Mouse (Mus musculus) c-Kit-positive CD71-negative TER-119-negative erythroid progenitor cells, embryonic 14.5 days (primary cell): ENCODE measurements around the gene Bves.
"Not testable (repeated sequence)": the region's sequence is repeated elsewhere in the genome, so short reads cannot be mapped to it uniquely, and the experiment has no call there.

Experiments used
- DNase-seq: peaks from one replicate; pipeline ENCODE4 v3.0.0-alpha.2; 2013; ENCODE audit warnings: low read depth

Bves gene

DNA sequence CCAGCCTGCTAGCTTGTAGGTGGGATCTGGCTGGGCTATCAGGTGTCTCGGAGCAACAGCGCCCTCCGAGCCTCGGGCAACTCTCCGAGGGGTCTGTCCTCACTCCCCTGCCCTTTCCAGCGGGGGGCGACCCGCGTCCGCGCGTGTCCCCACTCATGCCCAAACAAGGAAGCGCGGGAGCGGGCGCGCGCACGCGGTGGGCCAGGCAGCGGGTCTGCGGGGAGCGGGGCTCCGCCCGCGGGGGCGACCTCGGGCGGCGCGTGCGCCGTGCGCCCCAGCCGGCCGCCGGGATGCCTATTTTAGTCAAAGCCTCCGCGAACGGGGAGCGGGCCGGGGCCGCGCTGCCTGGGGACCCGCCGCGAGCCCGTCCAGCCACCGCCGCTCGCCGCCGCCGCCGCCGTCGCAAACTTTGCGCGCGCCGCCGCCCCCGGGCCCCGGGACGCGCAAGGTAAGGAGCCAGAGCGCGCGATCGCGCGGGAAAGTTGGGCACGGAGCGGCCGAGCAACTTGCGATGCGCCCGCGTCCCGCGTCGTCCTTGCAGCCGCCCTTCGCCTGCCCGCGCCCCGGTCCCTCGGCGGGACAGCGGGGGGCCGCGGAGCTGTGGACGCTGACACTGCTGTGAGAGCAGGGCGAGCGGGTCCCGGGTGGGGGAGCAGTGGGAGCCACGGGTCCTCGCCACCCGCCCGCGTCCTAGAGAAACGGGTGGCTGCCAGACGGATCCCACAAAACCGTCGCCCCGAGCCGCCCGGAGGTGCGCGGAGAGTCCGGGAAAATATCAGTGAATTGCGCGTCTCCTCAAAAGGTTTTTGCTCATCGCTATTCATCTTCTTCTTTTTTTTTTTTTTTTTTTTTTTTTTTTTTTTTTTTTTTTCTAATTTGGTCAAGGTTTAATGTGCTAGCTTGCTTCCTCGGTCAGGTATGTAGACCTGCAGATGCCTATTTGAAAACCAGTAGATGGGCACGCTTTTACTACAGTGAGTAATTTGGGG is at the start of gene Bves:
TSS of gene Bves (plus strand) at position 339 of the 989 bp plus-strand sequence.
- no peak for DNase-seq

DNA sequence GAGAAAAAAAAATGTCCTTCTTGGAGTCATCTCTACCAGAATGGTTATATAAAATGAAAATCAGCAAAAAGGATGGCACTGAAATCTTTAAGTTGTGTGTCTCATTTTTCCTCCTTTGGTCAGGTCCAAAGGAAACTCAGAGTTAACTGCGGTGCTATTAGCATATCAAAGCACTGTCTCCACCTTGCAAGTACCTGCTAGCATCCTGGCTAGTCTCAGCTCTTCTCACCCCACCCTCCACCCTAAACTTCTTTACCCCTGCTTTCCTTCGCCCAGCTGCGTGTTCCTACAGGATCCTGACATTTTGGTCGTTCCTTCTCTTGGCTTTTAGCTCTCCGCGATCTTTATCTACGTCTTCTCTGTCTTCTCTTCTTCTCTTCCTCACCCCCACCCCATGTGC is 47.2 kb upstream of the Bves start:
- no peak for DNase-seq

DNA sequence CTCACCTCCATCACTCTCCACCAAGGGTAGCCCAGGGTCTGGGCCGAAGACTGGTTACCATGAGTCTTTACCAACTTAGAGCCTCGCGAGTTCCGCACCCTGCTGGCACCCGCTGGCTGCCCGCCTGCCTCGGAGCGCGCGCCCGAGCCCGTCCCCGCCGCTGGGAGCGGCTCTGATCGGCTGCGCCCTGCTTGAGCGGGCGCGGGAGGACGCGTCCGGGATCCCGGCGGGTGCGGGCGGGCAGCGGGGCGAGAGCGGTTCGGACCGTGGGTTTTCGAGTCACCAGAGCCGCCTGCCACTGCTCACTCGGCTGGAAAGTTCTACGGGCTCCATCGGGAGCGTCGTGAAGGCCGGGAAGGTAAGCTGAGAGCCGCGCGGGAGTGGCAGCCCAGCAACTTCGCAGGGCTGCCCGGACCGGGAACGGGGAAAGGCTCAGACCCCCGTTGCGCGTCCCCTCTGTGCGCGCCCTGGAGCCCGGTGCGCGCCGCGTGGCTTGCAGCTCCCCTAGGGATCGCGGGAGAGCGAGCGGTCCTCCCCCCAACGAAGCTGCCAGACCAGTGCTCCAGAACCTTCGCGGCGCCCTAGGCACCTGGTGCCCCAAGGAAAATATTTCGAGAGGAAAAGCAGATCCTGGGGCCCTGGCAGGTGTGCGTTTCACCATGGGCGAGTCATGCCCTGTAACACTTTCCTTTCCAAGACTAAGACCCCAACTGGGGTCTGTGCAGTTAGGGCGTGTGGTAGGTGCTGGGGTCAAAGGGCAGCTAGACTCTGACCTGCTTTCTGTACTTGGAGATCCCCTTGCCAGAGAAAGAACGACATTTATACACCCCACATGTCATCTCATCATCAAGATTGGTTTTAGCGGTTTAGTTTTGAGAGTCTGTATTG is 46.1 kb upstream of the Bves start:
- no peak for DNase-seq

DNA sequence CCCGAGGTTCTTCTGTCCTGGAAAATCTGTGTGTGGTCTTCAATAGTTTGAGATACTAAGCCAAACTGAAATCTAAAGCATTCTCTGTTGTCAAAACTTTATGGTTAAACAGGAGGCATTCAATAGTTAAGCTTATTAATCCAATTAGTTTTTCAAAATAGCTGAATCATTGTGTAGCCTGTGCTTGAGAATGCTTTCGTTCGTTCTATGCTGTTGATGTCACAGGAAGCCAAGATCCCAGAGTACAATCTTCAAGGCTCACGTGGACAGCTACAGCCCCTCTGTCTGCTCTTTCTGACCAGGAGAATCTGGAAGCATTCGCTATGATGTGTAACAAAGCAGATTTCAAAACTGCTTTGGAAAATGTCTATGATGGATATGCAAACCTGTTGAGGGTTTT is 45.0 kb upstream of the Bves start:
- DNase-seq = no peak

DNA sequence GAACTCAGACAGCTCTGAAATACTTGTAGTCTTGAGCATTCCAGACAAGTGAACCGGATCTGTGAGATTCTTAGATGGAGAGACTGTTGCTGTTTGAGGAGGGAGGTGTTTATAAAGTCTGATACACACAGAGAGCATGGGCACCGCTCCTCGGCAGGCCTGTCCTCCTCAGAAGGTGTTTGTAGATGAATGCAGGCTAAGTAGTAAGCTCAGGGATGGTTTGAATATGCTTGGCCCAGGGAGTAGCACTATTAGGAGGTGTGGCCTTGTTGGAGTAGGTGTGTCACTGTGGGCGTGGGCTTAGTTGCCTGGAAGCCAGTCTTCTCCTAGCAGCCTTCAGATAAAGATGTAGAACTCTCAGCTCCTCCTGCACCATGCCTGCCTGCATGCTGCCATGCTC is 43.4 kb upstream of the Bves start:
- not testable (repeated sequence) for DNase-seq

DNA sequence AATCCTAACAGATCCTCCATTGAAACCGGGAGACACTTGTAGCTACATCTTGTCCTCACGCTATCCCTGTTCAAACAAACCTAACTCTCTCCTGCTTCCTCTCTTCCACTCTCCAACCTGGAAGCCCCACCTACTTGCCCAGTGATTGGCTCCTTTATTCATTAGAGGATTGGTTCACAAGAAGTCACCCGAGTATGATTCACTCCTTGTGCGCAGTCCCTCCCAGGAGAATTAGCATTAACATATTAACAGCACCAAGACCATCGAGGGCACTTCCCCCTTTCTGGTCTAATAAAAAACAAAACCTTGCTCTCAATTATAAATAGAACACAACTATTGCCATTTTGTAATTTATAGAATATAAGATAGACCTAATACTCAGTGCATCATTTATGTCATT is 40.5 kb upstream of the Bves start:
- no peak for DNase-seq

DNA sequence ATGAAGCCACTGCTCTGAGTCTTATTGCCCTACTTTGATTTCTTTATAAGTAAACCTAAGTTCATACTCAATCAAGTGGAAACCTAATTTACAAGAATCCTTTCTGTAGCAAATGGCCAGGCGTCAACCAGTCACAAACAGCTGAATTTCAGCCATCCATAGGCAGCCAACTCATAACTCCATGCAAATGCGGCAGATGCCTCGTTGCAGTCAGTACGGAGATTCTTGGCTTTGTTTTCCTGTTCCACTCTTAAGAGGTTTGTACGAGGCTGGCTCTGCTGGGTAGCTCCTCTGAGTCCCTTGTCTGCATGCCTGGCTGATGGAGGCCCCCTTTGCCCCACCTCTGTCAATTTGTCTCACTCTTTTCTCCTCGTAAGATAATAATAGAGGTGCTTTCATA is 37.1 kb upstream of the Bves start:
- DNase-seq = no peak

DNA sequence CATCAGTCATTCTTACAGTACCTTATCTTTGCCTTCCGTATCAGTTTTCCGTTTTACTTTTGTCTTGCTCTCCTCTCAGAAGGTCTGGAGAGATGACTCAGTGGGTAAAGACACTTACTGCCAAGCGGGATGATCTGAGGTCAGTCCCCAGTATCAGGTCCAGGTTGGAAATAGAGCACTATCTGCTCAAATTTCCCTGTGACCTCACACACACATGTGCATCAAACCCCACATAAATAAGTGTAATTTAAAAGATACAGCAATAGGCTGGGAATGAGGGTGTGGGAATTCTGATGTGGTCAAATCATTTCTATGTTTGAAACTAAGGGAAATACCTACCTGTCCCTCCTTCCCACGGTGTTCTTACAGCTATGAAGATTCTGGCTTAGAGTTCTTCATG is 36.1 kb upstream of the Bves start:
- DNase-seq = no peak

DNA sequence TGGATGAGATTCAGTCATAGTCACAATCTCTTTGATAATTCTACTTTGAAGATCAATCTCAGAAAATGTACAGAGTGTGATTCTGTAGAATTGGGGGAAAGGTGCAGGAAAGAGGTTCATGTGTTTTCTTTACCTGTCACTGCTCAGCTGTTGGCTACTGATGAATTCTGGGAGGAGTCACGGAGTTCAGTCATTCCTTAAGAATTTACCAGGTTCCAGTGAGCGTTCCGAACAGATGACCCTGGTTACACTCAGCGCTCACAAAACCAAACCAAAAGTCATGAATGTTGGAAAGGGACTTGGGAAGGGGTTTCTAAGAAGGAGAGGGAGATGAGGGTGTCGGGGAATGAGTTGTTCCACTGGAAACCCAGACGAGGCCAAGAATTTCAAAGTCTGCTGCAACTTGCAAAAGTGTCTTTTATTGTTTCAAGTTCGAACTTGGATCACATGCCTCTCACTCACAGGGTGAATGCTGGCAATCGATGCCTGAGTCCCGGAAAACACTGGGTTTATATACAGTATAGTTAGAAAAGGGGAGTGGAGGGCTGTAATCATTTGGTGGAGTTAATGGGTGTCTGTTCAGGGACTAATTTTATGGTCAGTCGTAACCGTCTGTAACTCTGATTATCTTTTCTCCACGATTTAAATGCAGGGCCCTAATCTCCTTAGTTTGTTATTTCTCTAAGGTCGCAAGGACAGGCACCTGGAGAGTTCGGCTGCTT is 32.1 kb upstream of the Bves start:
- DNase-seq = no peak

DNA sequence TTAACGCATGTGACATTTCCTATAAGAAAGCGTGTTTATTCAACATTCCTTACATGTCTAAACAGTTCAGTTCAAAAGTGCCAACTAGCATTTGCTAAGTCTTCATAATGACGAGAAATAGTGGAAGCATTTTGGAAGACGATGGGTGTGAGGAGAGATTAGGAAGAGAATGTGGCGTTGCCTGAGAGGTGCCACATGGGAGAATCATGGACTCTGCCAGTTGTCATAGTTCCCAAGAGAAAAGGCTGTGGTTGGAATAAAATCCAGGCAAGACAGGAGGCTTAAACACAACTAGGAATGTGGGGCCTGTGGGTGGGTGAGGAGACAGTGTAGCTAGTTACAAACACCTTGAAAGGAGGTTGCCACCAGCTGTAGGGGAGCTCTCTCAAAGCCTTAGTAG is 30.4 kb upstream of the Bves start:
- DNase-seq = no peak

DNA sequence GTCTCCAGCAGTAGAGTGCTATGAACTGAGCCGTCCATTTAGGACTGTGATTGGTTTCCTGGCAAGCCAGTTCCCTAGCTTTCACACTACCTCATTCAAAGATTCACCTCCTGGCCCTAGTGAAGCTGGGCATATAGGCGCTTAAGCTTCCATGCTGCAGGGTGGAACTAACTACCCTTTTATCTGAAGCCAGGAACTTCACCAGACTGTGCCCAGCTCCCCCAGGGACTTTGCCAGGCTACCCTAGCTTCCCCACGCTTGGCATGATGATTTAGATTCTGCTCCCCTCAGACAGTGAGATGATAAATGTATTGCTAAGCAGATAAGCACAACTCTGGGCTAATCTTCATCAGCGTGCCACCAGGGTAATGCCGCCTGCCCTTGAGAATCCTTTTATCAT is 24.4 kb upstream of the Bves start:
- no peak for DNase-seq

DNA sequence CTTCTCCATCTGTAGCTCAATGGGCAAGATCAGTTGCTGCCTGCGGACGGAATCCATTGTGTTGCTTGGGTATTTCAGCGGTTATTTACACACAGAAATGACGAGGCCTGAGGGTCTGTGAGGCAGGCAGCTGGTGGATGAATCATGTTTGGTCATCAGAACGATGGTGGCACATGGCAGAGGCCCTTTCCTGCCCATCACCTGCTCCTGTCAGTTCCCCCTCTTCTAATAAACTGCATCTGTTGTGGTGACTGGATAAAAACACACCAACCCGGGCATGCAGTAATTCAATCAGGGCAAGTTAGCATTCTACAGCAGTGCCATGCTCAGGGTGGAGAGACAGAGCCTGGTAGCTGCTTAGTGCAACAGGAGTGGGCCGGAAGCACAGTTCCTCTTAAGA is 23.9 kb upstream of the Bves start:
- DNase-seq = no peak

DNA sequence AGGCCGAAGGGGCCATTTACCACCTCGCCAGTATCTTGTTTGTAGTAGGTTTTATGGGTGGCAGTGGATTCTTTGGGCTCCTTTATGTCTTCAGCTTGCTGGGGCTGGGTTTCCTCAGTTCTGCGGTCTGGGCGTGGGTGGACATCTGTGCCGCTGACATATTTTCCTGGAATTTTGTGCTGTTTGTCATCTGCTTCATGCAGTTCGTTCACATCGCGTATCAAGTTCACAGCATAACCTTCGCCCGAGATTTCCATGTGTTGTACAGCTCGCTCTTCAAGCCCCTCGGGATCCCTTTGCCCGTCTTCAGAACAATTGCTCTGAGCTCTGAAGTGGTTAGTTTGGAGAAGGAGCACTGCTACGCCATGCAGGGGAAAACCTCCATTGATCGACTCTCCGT is 20.7 kb upstream of the Bves start:
- no peak for DNase-seq

DNA sequence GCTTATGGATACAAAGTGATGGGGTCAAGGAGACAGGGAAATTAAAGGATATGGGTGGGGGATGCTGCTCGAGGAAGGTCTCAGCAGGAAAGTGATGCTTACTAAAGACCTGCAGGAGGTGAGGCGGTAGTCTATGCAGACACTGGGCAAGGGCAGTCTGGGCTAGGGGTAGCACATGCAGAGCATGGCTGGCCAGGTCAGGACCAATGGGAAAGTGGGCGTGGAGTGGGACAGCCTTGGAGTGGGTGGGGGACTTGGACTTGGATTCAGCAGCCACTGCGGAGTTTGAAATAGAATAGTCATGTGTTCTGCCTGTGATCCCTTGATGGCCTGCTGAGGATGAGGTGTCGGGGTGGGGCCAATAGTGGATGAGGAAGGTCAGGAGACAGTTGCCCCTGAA is 16.6 kb upstream of the Bves start:
- no peak for DNase-seq

DNA sequence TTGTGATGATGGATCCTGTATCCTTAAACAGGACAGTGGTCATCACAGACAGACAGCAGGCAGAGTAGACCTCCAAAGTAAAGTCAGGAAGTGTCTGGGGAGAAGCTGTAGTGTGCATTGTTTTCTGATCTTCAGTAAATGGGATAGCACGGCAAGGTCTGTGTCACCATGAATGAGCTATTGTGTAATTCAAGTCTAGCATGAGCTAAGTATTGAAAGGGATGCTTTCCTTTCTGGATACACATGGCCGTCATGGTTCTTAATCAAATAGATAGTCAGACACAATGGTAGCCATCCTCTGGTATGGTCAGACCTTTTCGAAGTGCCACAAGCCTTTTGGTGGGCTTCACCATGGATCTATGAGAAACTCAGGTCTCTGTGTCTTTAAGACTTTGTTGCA is 15.3 kb upstream of the Bves start:
- no peak for DNase-seq

DNA sequence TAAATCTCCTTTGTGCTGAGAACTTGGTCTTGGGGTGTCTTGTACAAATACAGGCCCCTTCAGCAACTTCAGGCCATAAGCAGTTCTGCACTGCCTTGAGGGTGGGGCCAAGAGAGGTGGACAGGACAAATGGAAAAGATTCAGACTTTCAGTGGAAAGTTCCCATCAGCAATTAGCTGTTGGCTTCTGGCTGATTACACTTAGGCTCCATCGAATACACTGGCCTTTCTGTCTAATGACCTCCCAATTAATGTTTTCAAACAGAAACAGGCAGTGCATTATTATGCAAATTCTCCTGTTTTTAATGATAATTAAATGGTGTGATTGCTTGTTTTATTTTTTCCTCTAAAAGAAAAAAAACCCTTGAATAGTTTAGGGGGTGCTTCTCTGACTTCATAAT is 11.4 kb upstream of the Bves start:
- DNase-seq = no peak

DNA sequence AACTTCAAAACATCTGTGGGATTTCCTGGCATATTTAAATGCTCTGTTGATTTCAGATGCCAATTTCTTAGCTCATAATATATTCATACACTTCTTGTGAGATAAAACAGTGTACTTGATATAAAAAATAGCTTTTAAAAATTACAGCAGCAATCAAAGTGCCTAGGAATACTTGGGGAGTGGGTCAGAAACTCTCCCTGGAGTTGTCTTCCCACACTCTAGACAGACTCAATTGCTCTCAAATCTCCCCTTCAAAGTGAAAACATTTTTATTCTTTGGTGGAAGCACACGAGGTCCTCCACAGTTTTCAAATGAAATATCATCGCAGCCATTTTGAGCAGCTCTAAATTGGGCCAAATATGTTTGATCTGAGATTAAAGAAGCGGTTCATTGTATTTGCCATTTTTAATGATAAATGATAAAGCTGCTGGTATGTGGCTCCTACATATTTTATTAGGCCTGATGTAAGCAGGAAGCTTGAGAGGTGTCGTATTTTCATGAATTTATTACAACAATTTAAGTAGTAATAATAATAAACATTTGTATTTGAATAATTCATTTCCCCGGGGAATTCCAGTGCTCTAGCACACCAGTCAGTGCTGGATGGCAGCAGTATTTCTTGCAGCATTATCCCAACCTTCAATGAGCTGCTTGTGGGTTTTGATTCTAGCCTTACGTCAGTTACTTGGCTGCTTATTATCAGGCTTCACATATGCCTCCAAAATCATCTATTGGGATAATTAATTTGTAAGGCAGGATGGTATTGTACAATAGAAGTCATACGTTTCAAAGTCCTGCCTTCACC is 7.2 kb upstream of the Bves start:
- no peak for DNase-seq

DNA sequence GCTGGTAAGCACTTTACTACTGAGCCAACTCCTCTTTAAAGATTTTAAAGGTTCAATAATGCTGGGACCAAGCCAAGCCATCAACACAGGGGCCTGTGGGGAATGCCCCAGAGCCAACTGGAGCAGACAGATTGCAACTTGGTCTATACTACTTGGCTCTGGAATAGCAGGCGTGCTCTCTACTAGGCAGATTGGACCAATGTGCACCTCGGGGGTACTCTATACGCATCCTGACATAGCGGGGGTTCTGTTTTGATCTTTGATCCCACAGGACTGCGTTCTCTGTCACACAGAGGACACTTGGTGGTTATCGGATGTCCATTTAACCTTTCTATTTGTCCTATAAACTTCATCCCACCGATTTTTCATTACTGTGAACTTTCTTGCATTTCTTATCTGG is 647 bp upstream of the Bves start:
- DNase-seq = no peak

DNA sequence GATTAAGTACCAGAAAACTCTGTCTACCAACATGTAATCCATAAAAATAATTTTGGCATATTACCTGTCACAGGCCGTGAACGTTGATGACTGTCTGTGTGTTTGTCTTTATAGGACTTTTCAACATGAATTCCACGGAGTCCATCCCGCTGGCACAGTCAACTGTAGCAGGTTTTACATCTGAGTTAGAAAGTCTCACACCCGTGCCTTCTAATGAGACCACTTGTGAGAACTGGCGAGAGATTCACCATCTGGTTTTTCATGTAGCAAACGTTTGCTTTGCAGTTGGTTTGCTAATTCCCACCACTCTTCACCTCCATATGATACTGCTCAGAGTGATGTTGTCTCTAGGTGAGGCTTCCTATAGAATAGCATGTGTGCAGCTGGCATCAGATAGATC is 3.5 kb downstream of the Bves start:
- DNase-seq = no peak

DNA sequence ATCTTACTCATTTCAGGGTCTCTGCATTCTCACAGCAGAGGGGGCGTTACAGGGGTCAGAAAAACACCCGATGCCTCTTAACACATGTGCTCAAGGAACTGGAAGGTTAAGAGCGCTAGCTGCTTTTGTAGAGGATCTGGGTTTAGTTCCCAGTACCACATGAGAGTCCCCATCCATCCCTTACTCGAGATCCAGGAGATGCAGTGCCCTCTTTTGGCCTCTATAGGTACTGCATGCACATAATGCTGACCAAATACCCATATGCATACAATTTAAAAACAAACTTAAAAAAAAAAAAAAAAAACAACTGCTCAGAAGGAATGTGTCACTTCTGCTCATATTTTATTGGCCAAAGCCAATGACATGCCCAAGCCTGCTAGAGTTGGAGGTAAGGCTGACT is 8.8 kb downstream of the Bves start:
- DNase-seq = no peak

DNA sequence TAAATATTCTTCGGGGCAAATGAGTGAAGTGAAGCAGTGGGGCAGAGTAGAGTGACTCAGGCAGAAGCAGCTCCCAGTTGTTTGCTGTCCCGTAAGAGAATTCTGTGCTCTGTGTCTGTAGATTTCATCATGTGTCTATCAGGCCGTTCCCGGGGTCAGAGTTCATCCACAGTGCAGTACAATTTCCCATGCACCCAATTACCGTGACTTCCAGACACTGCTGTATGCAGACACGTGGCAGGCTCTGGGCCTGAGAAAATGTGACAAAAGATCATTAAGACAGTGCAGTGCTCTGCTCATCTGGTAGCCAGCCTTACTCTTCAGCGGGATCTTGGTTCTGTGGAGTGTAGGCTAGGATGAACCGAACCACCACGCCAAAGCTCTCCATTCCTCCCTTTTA is 9.6 kb downstream of the Bves start:
- DNase-seq = no peak

DNA sequence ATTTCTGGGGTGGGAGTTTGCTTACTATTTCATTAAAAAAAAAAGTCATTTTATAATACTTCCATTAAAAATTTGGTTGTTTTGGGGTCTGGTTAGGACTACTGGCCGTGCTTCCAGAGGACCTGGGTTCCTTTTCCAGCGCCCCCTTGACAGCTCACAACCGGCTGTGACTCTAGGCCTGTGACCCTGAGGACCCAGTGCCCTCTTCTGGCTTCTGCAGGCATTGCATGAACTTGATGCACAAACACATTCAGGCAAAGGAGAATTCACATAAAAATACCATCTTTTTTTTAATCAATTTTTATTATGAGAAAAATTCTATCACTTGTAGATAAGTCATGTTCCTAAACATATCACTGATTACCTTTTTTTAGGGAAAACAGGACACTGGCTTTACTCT is 12.6 kb downstream of the Bves start:
- not testable (repeated sequence) for DNase-seq
